Mouse (Mus musculus) testis, adult 2 months (tissue): ENCODE measurements at regions not wholly inside any gene's neighbourhood (a gene's known extent, or its start where the extent isn't known, plus 50 kb on each side); places are given as distances from the start of the nearest gene placed in this dataset.

Experiments
- CTCF ChIP-seq: fragments of 200-500 bp; IDR thresholded peaks from 2 replicates; pipeline ENCODE4 v1.5.1; 2012; ENCODE audit warnings: low read depth, mild to moderate bottlenecking, inconsistent platforms, low read length, moderate library complexity; ENCODE audit not compliant: control insufficient read depth, insufficient read depth, insufficient replicate concordance
- POLR2A ChIP-seq: fragments of 200-500 bp; IDR thresholded peaks from 2 replicates; pipeline ENCODE4 v1.6.1; 2012; ENCODE audit warnings: low read depth, mild to moderate bottlenecking, inconsistent platforms, low read length, moderate library complexity; ENCODE audit not compliant: control insufficient read depth

- no peak for TF ChIP-seq POLR2A
- TF ChIP-seq CTCF: no peak
Observed at GRCm38 (mm10) chr2:21037181-21037580, 68.5 kb upstream of the Arhgap21 start.
